Mouse (Mus musculus) thymus, postnatal 0 days (tissue): ENCODE measurements around the gene Tmem104. TPM values are rescaled to one million over a fixed set of nuclear protein-coding genes. Genes with fewer than 3 reads are reported as not detected.
A peak's percentile ranks its signal among the peaks of the same experiment; 100 is the strongest.

Experiments
- DNase-seq: peaks from one replicate; pipeline ENCODE4 v3.0.0-alpha.2; 2015; ENCODE audit warnings: low spot score
- polyA plus RNA-seq: library from polyadenylated mRNA; unstranded; fragments of >200 nt; fragmentation: Nextera tagmentation; extraction: Ambion mirVana; gene quantifications from 2 replicates; pipeline ENCODE4 v1.2.1, GENCODE M21; 2015

The Tmem104 gene
- polyA plus RNA-seq, 1 experiment from 2014 or later, result 10.8 TPM

- no peak for DNase-seq
These were observed 20.5 kb upstream of the Tmem104 start for GRCm38 (mm10) chr11:115166776-115167175.

DNA sequence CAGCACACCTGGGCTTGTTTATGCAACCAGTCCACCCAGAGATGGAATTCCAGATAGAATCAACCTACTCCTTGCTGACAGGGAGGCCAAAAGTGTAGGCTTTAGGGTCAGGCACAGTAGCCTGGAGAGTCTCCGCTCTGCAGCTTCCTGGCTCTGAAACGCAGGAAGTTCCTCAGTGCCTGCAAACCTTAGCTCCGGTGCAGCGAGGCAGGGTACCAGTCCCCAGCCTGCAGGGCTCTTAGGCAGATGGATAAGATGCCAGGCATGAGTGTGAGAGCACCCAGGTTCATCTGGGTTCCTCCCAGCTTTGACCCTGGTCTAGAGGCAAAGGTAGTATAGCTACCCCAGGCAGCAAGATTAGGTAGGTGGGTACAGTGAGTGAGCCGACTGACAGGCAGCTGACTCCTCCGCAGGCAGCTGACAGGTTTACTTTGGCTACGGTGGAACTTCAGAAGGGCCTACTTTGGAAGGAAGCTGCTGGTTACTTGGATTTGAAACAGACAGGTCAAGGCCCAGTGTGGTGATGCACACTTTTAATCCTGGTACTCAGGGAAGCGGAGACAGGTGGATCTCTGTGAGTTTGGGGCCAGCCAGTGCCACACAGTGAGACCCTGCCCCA, 19.5 kb upstream of the Tmem104 start:
- no peak for DNase-seq

GRCm38 (mm10) chr11:115169430-115169829, 17.9 kb upstream of the Tmem104 start:
- no peak for DNase-seq

- DNase-seq, result no peak
These were observed 16.2 kb upstream of the Tmem104 start for GRCm38 (mm10) chr11:115171125-115171524.

DNA sequence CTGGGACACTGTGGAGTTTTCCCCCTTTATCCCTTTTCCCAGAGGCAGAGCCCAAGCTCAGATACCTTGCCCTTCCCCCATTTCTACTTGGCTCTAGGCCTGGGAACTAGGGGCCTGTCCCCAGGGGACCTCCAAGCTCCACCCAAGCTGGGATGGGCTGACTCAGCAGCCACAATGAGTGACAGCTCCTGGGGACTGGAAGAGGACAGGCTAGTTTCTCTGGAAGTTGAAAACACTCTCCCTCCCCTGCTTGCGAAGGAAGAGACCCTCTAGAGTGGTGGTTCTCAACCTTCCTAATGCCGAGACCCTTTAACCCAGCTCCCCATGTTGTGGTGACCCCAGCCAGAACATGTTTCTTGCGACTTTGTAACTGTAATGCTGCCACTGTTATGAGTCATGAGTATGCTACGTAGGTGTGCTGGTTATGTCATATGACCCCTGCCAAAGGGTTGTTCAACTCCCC, 14.4 kb upstream of the Tmem104 start:
- no peak for DNase-seq

DNA sequence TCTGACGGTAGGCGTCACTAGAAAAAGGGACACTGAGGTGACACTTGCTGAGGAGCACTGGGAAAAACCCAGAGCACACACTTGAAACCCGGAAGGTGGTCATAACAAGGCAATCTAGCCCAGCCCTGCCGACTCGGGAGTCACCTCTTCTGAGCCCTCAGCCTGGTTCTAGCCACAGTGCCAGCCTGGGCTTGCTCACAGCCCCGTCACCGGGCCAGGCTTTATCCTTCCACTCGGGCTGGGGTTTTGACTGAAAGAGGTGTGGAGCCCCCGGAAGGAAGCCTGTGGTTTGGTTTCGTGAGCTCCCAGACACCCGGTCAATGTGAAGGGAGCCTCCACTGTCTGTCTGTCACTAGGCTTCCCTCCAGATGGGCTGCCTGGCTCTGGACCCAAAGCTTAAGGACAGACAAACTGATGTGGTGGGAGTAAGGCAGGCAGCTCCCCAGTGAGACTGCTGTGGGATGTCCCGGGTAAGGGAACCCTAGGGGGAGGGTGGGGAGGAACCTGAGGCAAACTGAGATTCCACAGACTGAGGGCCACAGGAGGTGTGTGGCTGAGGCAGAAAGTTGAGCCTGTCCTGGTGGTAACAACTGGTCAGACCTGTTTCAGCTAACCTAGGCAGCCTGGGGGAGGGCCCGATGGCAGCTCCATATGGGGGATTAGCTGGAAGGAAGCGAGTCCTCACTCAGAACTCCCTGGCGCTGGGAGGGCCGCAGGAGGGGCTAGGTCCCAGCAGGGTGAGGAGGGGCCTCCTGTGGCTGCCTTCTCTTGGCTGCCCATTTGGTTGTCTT, 13.5 kb upstream of the Tmem104 start:
- DNase-seq, result peak; percentile 60

- DNase-seq, result no peak
These were observed 10.7 kb upstream of the Tmem104 start for GRCm38 (mm10) chr11:115176399-115177190.

DNA sequence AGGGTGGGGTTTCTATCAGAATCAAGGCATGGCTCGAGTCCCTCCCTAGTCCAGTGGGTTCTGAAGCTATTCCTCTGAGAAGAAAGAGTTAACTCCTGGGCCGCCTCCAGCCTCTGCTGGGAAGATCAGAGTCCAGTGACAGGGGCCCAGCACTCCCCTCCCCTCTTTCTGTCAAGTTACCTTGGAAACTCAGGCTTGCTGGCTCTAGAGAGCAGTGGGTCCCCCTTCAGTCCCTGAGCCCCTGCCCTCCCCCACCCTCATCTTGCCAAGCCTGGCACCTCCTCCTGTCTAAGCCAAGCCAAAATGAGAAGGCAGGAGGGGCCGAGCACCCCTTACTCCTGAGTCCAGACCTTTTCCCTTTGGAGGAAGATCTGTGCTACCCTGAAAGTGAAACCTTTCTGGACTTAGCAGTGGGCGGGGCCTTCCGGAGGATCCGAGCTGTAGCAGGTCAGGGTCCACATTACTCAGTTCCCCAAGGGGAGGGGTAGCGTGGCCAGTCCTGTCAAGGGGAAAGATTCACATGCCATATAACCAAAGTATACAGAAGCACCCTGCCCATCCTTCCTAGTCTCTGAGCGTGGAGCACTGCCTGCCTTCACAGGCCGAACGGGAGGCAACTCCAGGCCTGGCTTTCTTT, 9.6 kb upstream of the Tmem104 start:
- DNase-seq, result no peak

DNA sequence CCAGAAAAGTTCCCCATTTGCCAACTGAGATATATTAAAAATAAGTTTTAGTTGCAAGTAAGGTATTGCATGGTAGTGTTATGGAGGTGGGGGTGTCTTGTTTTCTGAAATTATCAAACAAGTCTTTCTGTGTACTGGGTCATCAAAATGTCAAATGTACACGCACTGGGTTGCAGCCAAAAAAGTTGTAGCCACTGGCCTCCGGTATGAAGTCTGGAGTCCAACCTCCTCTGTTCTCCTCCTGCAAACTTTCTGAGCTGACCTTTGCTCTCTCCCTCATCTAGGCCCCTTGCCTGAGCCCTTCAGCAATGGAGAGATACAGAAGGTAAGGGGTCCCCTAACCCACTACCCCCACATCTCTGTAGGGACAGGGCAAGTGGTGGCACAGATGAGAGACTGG, 8.5 kb upstream of the Tmem104 start:
- DNase-seq, result no peak

DNA sequence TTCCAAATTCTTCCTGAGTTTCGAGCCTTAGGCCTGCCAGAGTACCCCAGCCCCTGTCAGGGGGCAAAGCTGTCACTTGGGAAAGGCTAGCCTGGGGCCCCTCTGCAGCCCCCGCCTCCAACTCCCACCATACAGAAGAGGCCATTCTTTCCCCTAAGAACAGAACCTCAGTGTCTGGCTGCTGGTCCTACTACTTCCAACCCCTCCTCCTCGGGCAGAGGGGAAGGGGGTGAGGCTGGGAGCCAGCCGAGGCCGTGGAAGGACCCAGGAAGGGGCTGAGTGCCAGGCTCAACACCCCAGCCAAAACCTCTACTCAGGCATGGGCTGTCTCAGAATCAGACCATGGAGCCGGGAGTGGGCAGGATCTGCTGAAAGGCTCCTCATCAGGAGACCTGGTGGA, 8.1 kb upstream of the Tmem104 start:
- DNase-seq, result no peak

- DNase-seq, result no peak
These were observed 7.4 kb upstream of the Tmem104 start for GRCm38 (mm10) chr11:115179881-115180280.

- peak; percentile 89 for DNase-seq
These were observed 5.2 kb upstream of the Tmem104 start for GRCm38 (mm10) chr11:115181913-115182638.

DNA sequence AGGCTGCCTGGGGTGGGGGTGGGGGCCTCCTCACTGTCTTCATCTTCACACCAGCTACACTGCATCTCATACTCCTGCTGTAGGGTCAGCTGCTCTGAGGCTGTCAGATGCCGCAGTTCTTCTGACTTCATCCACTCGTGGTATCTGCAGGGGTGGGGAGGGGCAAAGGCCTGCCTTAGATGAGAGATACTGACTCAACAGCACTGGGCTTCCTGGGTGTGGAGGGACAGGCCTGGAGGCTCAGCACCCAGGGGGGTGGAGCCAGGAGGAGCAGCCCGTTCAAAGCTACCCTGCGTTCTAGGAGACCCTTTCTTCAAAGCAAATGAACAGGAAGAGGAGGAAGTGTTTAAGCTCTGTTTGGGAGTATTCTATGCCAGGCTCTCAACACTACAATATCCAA, 2.3 kb upstream of the Tmem104 start:
- peak; percentile 33 for DNase-seq

DNA sequence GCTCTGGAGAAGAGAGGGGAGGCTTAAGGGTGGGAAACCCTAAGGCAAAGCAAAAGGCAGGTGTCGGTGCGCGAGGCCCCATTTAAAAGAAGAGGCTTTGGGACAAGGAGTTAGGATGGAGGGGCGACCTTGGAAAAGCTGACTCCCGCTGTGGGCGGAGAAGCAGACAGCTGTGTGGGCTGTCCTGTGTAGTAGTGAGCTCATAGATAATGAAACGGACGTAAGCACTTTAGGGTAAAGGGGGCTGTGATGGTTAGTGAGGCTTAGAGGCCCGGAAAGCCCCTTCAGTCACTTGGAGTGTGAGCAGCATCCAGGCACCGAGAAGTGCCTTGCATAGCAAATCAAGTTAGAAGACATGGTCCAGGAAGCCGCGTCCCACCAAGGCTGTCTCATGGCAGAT, 406 bp downstream of the Tmem104 start, which contains the start of gene Nat9:
TSS of gene Nat9 (minus strand) at position 167 of the 400 bp plus-strand sequence.
- DNase-seq, result peak; percentile 51

- DNase-seq, result no peak
These were observed 1.4 kb downstream of the Tmem104 start for GRCm38 (mm10) chr11:115188539-115189231.

DNA sequence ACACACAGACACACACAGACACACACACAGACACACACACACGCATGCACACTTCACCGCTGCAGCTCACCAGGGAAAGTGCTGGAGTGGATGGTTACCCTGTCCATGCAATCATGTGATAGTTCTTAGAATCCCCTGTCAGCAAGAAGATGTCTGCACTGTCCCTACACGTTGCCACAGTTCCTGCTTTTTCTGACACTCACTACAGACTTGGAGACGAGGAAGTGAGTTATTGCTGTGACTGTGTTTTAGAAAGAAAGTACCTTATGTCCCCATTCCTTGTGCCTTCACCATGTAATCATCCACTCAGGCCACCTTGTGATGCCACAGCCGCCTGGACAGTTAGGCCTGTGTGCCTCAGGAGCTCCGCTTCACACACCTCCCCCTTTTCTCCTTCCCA, 2.0 kb downstream of the Tmem104 start:
- DNase-seq, result no peak

- DNase-seq, result peak; percentile 36
These were observed 4.9 kb downstream of the Tmem104 start for GRCm38 (mm10) chr11:115192180-115192579.

DNA sequence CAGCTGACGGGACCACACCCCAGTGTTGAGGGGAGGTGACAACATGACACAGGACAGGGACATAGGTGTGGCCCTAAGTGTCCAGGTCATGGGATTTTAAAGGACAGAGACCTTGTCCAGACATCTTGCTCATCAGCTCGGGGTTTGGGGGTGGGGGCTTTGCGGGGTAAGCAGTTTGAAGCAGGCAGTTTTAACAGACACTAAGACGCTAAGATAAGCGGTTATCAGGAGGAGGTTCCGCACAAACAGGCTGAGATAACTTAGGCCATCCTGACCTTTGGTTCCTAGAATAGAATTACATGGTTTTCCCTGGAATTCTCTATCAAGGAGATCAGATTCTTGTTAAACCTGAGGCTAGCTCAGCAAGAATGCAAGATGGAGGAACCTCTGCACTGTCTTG, 7.4 kb downstream of the Tmem104 start:
- no peak for DNase-seq

DNA sequence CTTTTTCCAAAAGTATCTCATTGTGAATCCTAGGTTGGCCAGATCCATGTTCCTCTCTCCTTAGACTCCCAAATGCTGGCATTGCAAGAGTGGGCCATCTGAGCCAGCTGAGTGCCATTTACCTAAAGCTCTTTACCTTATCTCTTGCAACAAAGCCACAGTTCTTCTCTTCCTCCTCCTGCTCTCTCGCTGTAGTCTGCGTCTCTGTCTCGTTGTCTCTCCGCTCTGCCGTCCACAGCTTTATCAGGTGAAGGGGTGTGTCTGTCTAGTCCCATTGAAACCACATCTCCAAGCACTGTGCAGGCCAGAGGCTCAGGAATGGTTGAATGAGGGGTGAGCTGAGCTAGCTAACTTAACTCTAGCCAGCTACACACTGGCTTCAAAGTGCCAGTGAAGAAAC, 8.6 kb downstream of the Tmem104 start:
- no peak for DNase-seq

- no peak for DNase-seq
These were observed 10.3 kb downstream of the Tmem104 start for GRCm38 (mm10) chr11:115197558-115197957.
